Mouse (Mus musculus) midbrain, embryonic 13.5 days (tissue): Measurements from ENCODE around the gene Pctp. TPM values are rescaled to one million over a fixed set of nuclear protein-coding genes. Genes with fewer than 3 reads are reported as not detected.

Experiments used
- ATAC-seq: fragments of 200-750 bp; cut with Nextera tagmentation; 2 replicates; pipeline ENCODE4 v1.8.0; 2017; ENCODE audit warnings: mild to moderate bottlenecking, moderate TSS enrichment, moderate library complexity
- H3K27ac ChIP-seq: fragments of 300-500 bp; sonication (generic); 2 replicates; pipeline ENCODE4 v1.5.1; 2015; ENCODE audit warnings: inconsistent platforms, mild to moderate bottlenecking, moderate library complexity
- H3K27me3 ChIP-seq: fragments of 300-500 bp; sonication (generic); 2 replicates; pipeline ENCODE4 v1.6.1; 2015; ENCODE audit warnings: mild to moderate bottlenecking, inconsistent platforms
- H3K36me3 ChIP-seq: fragments of 300-500 bp; sonication (generic); 2 replicates; pipeline ENCODE4 v1.6.1; 2015; ENCODE audit warnings: mild to moderate bottlenecking, inconsistent platforms
- H3K4me1 ChIP-seq: fragments of 300-500 bp; sonication (generic); replicated peaks from 2 replicates; pipeline ENCODE4 v1.6.1; 2015; ENCODE audit warnings: inconsistent platforms
- H3K4me2 ChIP-seq: fragments of 300-500 bp; sonication (generic); replicated peaks from 2 replicates; pipeline ENCODE4 v1.6.1; 2015; ENCODE audit warnings: moderate library complexity, mild to moderate bottlenecking, inconsistent platforms
- H3K4me3 ChIP-seq: fragments of 300-500 bp; sonication (generic); replicated peaks from 2 replicates; pipeline ENCODE4 v1.5.1; 2015; ENCODE audit warnings: mild to moderate bottlenecking, inconsistent platforms
- H3K9ac ChIP-seq: fragments of 300-500 bp; sonication (generic); replicated peaks from 2 replicates; pipeline ENCODE4 v1.6.1; 2015; ENCODE audit warnings: mild to moderate bottlenecking, inconsistent platforms
- H3K9me3 ChIP-seq: fragments of 300-500 bp; sonication (generic); 2 replicates; pipeline ENCODE4 v1.6.1; 2016; ENCODE audit warnings: mild to moderate bottlenecking, inconsistent platforms
- WGBS: fragments of 180-500 bp; shearing (Covaris S2); methylation state at CpG from one replicate; pipeline ENCODE4 v1.1.7; 2015; 5-methylcytosine and 5-hydroxymethylcytosine counted together
- polyA plus RNA-seq: library from polyadenylated mRNA; unstranded; fragments of >200 nt; fragmentation: Nextera tagmentation; extraction: Ambion mirVana; gene quantifications from 2 replicates; pipeline ENCODE4 v1.2.1, GENCODE M21; 2015

Pctp gene
- polyA plus RNA-seq, 1 experiment from 2014 or later, result 2.6 TPM

GRCm38 (mm10) chr11:89985200-89986187 is 17.2 kb downstream of the Pctp start:
- Histone ChIP-seq H3K4me3 (no peak overlapping the region), H3K27ac (no peak overlapping the region), H3K9ac (no peak overlapping the region), H3K4me2 (no peak overlapping the region), H3K4me1 (0 out of 2 replicates have a peak, but pooled peaks cover 5% of the 10 kb centered on the region), H3K27me3 (no peaks in the 10 kb centered on the region), H3K36me3 (no peaks in the 10 kb centered on the region), H3K9me3 (no peaks in the 10 kb centered on the region)
- ATAC-seq, result no peak
- WGBS, result 29% methylated on average over 10 of the region's 10 CpGs

GRCm38 (mm10) chr11:89984436-89984835 is 18.3 kb downstream of the Pctp start:
- H3K9ac ChIP-seq, result no peak overlapping the region
- no peaks in the 10 kb centered on the region for H3K9me3 ChIP-seq
- H3K36me3 ChIP-seq, result no peaks in the 10 kb centered on the region
- no peak overlapping the region for H3K4me3 ChIP-seq
- WGBS, result 92% methylated on average over 5 of the region's 5 CpGs
- no peaks in the 10 kb centered on the region for H3K27me3 ChIP-seq
- no peak for ATAC-seq
- no peak overlapping the region for H3K4me2 ChIP-seq
- 0 out of 2 replicates have a peak, but pooled peaks cover 5% of the 10 kb centered on the region for H3K4me1 ChIP-seq
- no peak overlapping the region for H3K27ac ChIP-seq

GRCm38 (mm10) chr11:89982918-89983317 is 19.8 kb downstream of the Pctp start:
- WGBS, result 82% methylated on average over 2 of the region's 2 CpGs

GRCm38 (mm10) chr11:89980106-89980505 is 22.6 kb downstream of the Pctp start:
- no peak for ATAC-seq
- Histone ChIP-seq H3K9ac (no peak overlapping the region), H3K36me3 (no peaks in the 10 kb centered on the region), H3K27ac (no peak overlapping the region), H3K27me3 (no peaks in the 10 kb centered on the region; the same call in none of the 2 replicates), H3K4me3 (no peak overlapping the region), H3K9me3 (no peaks in the 10 kb centered on the region), H3K4me2 (no peak overlapping the region), H3K4me1 (peaks cover 15% of the 10 kb centered on the region)
- 96% methylated on average over 2 of the region's 2 CpGs for WGBS

More at GRCm38 (mm10) chr11:89982918-89983317, 19.8 kb downstream of the Pctp start:
- H3K9me3 ChIP-seq, result no peaks in the 10 kb centered on the region
- no peak overlapping the region for H3K4me2 ChIP-seq
- no peak overlapping the region for H3K4me3 ChIP-seq
- no peaks in the 10 kb centered on the region for H3K36me3 ChIP-seq
- H3K27ac ChIP-seq, result no peak overlapping the region
- peaks cover 17% of the 10 kb centered on the region for H3K4me1 ChIP-seq
- no peaks in the 10 kb centered on the region for H3K27me3 ChIP-seq
- H3K9ac ChIP-seq, result no peak overlapping the region
- no peak for ATAC-seq

- Histone ChIP-seq H3K36me3 (no peaks in the 10 kb centered on the region), H3K27ac (no peak overlapping the region; the same call in 1 of the 2 replicates)
Observed at GRCm38 (mm10) chr11:89978914-89979818, 23.5 kb downstream of the Pctp start.

GRCm38 (mm10) chr11:89978353-89978831 is 24.3 kb downstream of the Pctp start:
- ATAC-seq, result 0 out of 2 replicates have a peak, but pooled peaks have one; percentile 56
- Histone ChIP-seq H3K4me2 (peak overlapping the region; percentile 29), H3K27ac (no peak overlapping the region; the same call in 1 of the 2 replicates), H3K9me3 (no peaks in the 10 kb centered on the region), H3K36me3 (no peaks in the 10 kb centered on the region), H3K9ac (no peak overlapping the region), H3K4me1 (peaks cover 15% of the 10 kb centered on the region), H3K4me3 (no peak overlapping the region), H3K27me3 (no peaks in the 10 kb centered on the region; the same call in none of the 2 replicates)
- 19% methylated on average over 11 of the region's 11 CpGs for WGBS

More at GRCm38 (mm10) chr11:89978914-89979818, 23.5 kb downstream of the Pctp start:
- WGBS, result 65% methylated on average over 11 of the region's 11 CpGs
- Histone ChIP-seq H3K4me2 (no peak overlapping the region), H3K27me3 (no peaks in the 10 kb centered on the region; the same call in none of the 2 replicates), H3K4me3 (no peak overlapping the region), H3K9ac (no peak overlapping the region), H3K4me1 (peaks cover 15% of the 10 kb centered on the region), H3K9me3 (no peaks in the 10 kb centered on the region)
- ATAC-seq, result no peak

- Histone ChIP-seq H3K36me3 (no peaks in the 10 kb centered on the region), H3K4me1 (peaks cover 15% of the 10 kb centered on the region), H3K9ac (no peak overlapping the region), H3K9me3 (no peaks in the 10 kb centered on the region), H3K4me3 (no peak overlapping the region), H3K4me2 (peak overlapping the region; percentile 29), H3K27ac (no peak overlapping the region), H3K27me3 (no peaks in the 10 kb centered on the region; the same call in none of the 2 replicates)
- peak; percentile 75; the same call in 1 of the 2 replicates for ATAC-seq
- WGBS, result 21% methylated on average over 7 of the region's 7 CpGs
Observed at GRCm38 (mm10) chr11:89977746-89978352, 24.8 kb downstream of the Pctp start.

GRCm38 (mm10) chr11:89976361-89976760 is 26.3 kb downstream of the Pctp start:
- Histone ChIP-seq H3K9me3 (no peaks in the 10 kb centered on the region), H3K4me1 (peaks cover 15% of the 10 kb centered on the region), H3K27ac (no peak overlapping the region), H3K36me3 (no peaks in the 10 kb centered on the region), H3K27me3 (no peaks in the 10 kb centered on the region; the same call in none of the 2 replicates), H3K4me3 (no peak overlapping the region), H3K4me2 (no peak overlapping the region), H3K9ac (no peak overlapping the region)
- no peak for ATAC-seq
- 94% methylated on average over 5 of the region's 5 CpGs for WGBS

GRCm38 (mm10) chr11:89971296-89971695 is 31.4 kb downstream of the Pctp start:
- Histone ChIP-seq H3K36me3 (no peaks in the 10 kb centered on the region), H3K4me2 (no peak overlapping the region), H3K27ac (no peak overlapping the region), H3K4me1 (no peaks in the 10 kb centered on the region), H3K4me3 (no peak overlapping the region), H3K9ac (no peak overlapping the region), H3K27me3 (no peaks in the 10 kb centered on the region; the same call in 1 of the 2 replicates), H3K9me3 (no peaks in the 10 kb centered on the region)
- ATAC-seq, result no peak
- WGBS, result 48% methylated on average over 3 of the region's 3 CpGs

- Histone ChIP-seq H3K4me2 (no peak overlapping the region), H3K27ac (no peak overlapping the region), H3K9ac (no peak overlapping the region), H3K4me1 (no peaks in the 10 kb centered on the region), H3K4me3 (no peak overlapping the region), H3K9me3 (no peaks in the 10 kb centered on the region), H3K36me3 (no peaks in the 10 kb centered on the region), H3K27me3 (no peaks in the 10 kb centered on the region)
- ATAC-seq, result no peak
- WGBS, result 76% methylated on average over 4 of the region's 4 CpGs
Observed at GRCm38 (mm10) chr11:89970726-89971125, 32.0 kb downstream of the Pctp start.

GRCm38 (mm10) chr11:89969131-89969530 is 33.6 kb downstream of the Pctp start:
- ATAC-seq, result no peak
- no peak overlapping the region for H3K27ac ChIP-seq
- no peaks in the 10 kb centered on the region for H3K27me3 ChIP-seq
- H3K4me2 ChIP-seq, result no peak overlapping the region
- no peaks in the 10 kb centered on the region for H3K4me1 ChIP-seq
- WGBS, result 84% methylated on average over 4 of the region's 4 CpGs
- no peak overlapping the region for H3K4me3 ChIP-seq
- H3K36me3 ChIP-seq, result no peaks in the 10 kb centered on the region
- H3K9ac ChIP-seq, result no peak overlapping the region
- H3K9me3 ChIP-seq, result no peaks in the 10 kb centered on the region
